Mouse (Mus musculus): ENCODE data around the gene Rere.

- no peak for TF ChIP-seq CTCF (conservative IDR thresholded peaks at IDR 0.05; ENCODE audit: insufficient read depth, insufficient read length, low read depth, low read length)
- no peak for TF ChIP-seq POLR2A (IDR thresholded peaks at IDR 0.05; ENCODE audit: low read depth, low read length)
Observed at GRCm38 (mm10) chr4:150435590-150435989, 154.1 kb downstream of the Rere start.
